Mouse (Mus musculus) C2C12 (cell line): Measurements from ENCODE around the gene Il17f.

Experiments used
- CEBPB ChIP-seq: IDR thresholded peaks from one replicate; pipeline ENCODE4 v1.6.1; 2011; ENCODE audit warnings: low read depth, mild to moderate bottlenecking, control low read depth, moderate library complexity
- CTCF ChIP-seq: IDR thresholded peaks from one replicate; pipeline ENCODE4 v1.5.1; 2011; ENCODE audit not compliant: control insufficient read depth, insufficient read depth, insufficient read length
- MYOD1 ChIP-seq: IDR thresholded peaks from one replicate; pipeline ENCODE4 v1.6.1; 2011; ENCODE audit warnings: low read depth; ENCODE audit not compliant: control insufficient read depth, insufficient read length

GRCm38 (mm10) chr1:20832473-20833140 lies 42.2 kb upstream of the Il17f start:
- TF ChIP-seq CEBPB (no peak), CTCF (no peak), MYOD1 (no peak)
